Mouse (Mus musculus): ENCODE measurements around the gene Jph3. TPM values are rescaled to one million over a fixed set of nuclear protein-coding genes. Genes with fewer than 3 reads are reported as not detected.
A peak's percentile ranks its signal among the peaks of the same experiment; 100 is the strongest.

Jph3 gene
- polyA plus RNA-seq, 1 experiment: not detected

DNA sequence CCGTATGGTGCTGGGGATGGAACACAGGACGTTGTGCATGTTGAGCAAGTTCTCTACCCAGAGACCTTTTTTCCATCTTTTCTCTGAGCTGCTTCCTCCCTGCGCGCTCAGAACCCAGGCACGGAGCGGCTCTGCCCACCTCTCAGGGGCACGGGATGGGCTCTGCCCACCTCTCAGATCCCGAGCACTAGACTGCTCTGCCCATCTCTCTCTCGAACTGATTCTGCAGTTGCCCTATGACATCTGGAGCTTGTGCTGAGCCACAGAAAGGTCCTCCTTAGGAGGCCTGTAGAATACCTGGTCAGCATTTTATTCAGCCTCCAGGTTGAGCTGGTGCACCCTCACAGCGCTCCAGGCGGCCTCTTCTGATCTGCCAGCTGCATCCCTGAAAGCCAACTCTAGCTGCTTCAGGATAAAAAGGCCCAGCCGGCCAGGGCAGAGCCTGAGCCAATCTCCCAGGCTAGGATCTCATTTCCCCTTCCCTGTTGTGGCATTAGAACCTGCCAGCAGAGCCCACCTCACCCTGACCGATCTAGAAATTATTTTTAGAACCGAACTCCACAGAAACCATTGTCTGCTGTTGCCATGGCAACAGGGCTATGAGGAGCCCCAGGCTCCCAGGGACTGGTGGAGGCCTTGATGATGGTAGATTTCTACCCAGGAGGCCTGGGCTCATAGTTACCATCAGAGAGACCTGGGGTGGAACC is 41.8 kb upstream of the Jph3 start:
- Histone ChIP-seq H3K4me2 (ENCODE audit: low read depth) (no peak overlapping the region), H3ac (ENCODE audit: control insufficient read depth, insufficient read length) (no peak overlapping the region), H3K79me2 (ENCODE audit: control insufficient read depth, insufficient read depth) (no peaks in the 10 kb centered on the region), H3K36me3 (ENCODE audit: control insufficient read depth, insufficient read depth) (no peaks in the 10 kb centered on the region), H3K27me3 (ENCODE audit: control insufficient read depth, insufficient read depth, insufficient read length) (no peaks in the 10 kb centered on the region), H3K4me3 (no peak overlapping the region)
- TF ChIP-seq TCF12 (IDR thresholded peaks at IDR 0.05; ENCODE audit: insufficient read depth, poor library complexity, severe bottlenecking): no peak
- TF ChIP-seq CEBPB (IDR thresholded peaks at IDR 0.05; ENCODE audit: insufficient read depth, poor library complexity, severe bottlenecking): no peak
- no peak for TF ChIP-seq TCF3 (IDR thresholded peaks at IDR 0.05; ENCODE audit: insufficient read length, low read depth)
- no peak for TF ChIP-seq MYOD1 (IDR thresholded peaks at IDR 0.05; ENCODE audit: control insufficient read depth in 1 of 3, insufficient read length in 2 of 3, low read depth in 2 of 3)
- TF ChIP-seq USF1 (IDR thresholded peaks at IDR 0.05; ENCODE audit: low read depth): no peak

DNA sequence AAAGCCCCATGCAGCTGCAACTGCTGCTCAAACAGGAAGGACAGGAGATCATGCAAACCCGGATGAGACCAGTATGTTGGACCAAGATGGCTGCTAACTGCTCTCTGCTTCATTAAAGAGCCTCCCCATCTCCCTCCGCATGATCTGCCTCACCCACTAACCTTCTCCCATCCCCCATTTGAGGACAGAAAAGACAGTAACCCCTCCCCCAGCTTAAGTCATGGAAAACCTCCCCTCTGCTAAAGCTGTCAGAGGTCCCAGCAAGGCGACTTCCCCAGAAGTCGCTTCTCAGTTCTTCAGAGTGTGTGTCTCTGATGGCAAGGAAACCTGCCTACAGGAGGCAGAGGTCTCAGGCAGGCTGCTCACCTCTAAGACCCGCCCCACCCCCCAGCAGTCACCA is 40.9 kb upstream of the Jph3 start:
- no peaks in the 10 kb centered on the region for H3K79me2 ChIP-seq (ENCODE audit: control insufficient read depth, insufficient read depth)
- H3K27me3 ChIP-seq (ENCODE audit: control insufficient read depth, insufficient read depth, insufficient read length): no peaks in the 10 kb centered on the region
- no peaks in the 10 kb centered on the region for H3K36me3 ChIP-seq (ENCODE audit: control insufficient read depth, insufficient read depth)
- H3K4me2 ChIP-seq (ENCODE audit: low read depth): no peak overlapping the region
- H3ac ChIP-seq (ENCODE audit: control insufficient read depth, insufficient read length): no peak overlapping the region
- H3K4me3 ChIP-seq: no peak overlapping the region
- no peak for TF ChIP-seq SRF (IDR thresholded peaks at IDR 0.05; ENCODE audit: control insufficient read depth, insufficient read length, low read depth)
- no peak for TF ChIP-seq MAX (IDR thresholded peaks at IDR 0.05; ENCODE audit: low read depth)
- TF ChIP-seq MYOG (IDR thresholded peaks at IDR 0.05; ENCODE audit: control insufficient read depth in 1 of 3, insufficient read depth in 1 of 3, insufficient read length in 2 of 3, low read depth in 2 of 3): no peak
- TF ChIP-seq USF1 (IDR thresholded peaks at IDR 0.05; ENCODE audit: low read depth): no peak
- TF ChIP-seq POLR2A (IDR thresholded peaks at IDR 0.05; ENCODE audit: insufficient read length, low read depth): no peak
- no peak for TF ChIP-seq E2F4 (IDR thresholded peaks at IDR 0.05; ENCODE audit: insufficient read depth)
- TF ChIP-seq REST (IDR thresholded peaks at IDR 0.05; ENCODE audit: insufficient read depth, insufficient read length): no peak
- no peak for TF ChIP-seq TCF3 (IDR thresholded peaks at IDR 0.05; ENCODE audit: insufficient read length, low read depth)
- no peak for TF ChIP-seq CEBPB (IDR thresholded peaks at IDR 0.05; ENCODE audit: insufficient read depth, poor library complexity, severe bottlenecking)
- no peak for TF ChIP-seq POLR2AphosphoS2 (IDR thresholded peaks at IDR 0.05; ENCODE audit: insufficient read length, low read depth)
- no peak for TF ChIP-seq MYOD1 (IDR thresholded peaks at IDR 0.05; ENCODE audit: control insufficient read depth in 1 of 3, insufficient read length in 2 of 3, low read depth in 2 of 3)
- no peak for TF ChIP-seq TCF12 (IDR thresholded peaks at IDR 0.05; ENCODE audit: insufficient read depth, poor library complexity, severe bottlenecking)

DNA sequence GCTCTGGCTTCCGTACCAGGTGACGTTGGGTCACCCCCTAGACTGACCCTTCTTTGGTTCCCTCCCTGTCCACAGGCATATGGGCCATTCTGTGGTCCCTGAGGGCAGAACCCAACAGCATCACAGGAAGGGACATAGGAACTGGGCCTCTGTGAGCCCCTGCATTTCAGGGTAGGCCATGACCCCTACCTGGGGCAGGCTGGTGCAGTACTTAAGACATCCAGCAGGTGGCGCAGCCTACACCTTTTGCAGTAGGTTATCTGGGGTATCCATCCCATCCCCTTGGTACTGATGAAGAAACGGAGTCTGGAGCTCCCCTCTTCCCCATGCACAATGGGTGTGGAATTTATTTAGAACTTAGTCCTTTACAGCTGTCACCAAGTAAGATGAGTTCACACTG is 35.0 kb upstream of the Jph3 start:
- no peak overlapping the region for H3K4me3 ChIP-seq
- TF ChIP-seq E2F4 (IDR thresholded peaks at IDR 0.05; ENCODE audit: insufficient read depth) (no peak), REST (IDR thresholded peaks at IDR 0.05; ENCODE audit: insufficient read depth, insufficient read length) (no peak), POLR2A (IDR thresholded peaks at IDR 0.05; ENCODE audit: insufficient read length, low read depth) (no peak)
- no peaks in the 10 kb centered on the region for H3K36me3 ChIP-seq (ENCODE audit: control insufficient read depth, insufficient read depth)
- H3K27me3 ChIP-seq (ENCODE audit: control insufficient read depth, insufficient read depth, insufficient read length): no peaks in the 10 kb centered on the region
- H3K79me2 ChIP-seq (ENCODE audit: control insufficient read depth, insufficient read depth): no peaks in the 10 kb centered on the region
- H3K4me2 ChIP-seq (ENCODE audit: low read depth): no peak overlapping the region
- no peak overlapping the region for H3ac ChIP-seq (ENCODE audit: control insufficient read depth, insufficient read length)

DNA sequence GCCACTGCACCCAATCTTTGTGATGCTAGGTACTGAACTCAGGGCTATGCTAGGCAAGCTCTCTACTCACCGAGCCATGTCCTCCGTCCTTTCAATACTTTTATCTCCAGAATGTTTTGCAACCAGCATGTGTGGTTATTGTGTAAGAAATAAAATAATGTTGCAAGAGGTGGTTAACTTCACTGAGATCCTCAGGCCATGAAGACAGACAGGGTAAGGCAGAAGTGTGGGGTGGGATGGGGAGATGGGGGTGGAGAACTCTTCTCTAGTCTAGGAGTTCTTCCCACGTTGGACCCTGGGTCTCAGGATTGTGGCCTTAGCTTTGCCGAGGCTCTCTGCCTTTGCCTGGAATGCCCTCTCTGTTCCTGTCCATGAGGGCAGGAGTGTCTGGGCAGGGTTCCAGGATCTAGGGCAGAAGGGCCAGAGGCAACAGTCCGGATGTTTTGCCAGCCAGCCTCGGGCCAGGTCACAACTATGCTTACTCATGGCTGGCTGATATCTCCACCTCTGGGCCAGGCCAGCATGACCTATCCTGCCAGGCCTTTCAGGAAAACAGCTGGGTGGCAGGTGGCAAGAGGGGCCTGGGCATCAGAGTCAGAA is 33.7 kb upstream of the Jph3 start:
- H3ac ChIP-seq (ENCODE audit: control insufficient read depth, insufficient read length): no peak overlapping the region
- H3K4me3 ChIP-seq: no peak overlapping the region
- no peaks in the 10 kb centered on the region for H3K79me2 ChIP-seq (ENCODE audit: control insufficient read depth, insufficient read depth)
- H3K4me2 ChIP-seq (ENCODE audit: low read depth): peak overlapping the region; percentile 29
- no peak for TF ChIP-seq MAX (IDR thresholded peaks at IDR 0.05; ENCODE audit: low read depth)
- TF ChIP-seq MYOD1 (IDR thresholded peaks at IDR 0.05; ENCODE audit: control insufficient read depth in 1 of 3, insufficient read length in 2 of 3, low read depth in 2 of 3): peak; percentile 8 to 63 (median 12)
- TF ChIP-seq REST (IDR thresholded peaks at IDR 0.05; ENCODE audit: insufficient read depth, insufficient read length): no peak
- TF ChIP-seq CEBPB (IDR thresholded peaks at IDR 0.05; ENCODE audit: insufficient read depth, poor library complexity, severe bottlenecking): peak; percentile 90
- TF ChIP-seq MYOG (IDR thresholded peaks at IDR 0.05; ENCODE audit: control insufficient read depth in 1 of 3, insufficient read depth in 1 of 3, insufficient read length in 2 of 3, low read depth in 2 of 3): peak in 1 of 3 experiments; percentile 34
- H3K27me3 ChIP-seq (ENCODE audit: control insufficient read depth, insufficient read depth, insufficient read length): no peaks in the 10 kb centered on the region
- H3K36me3 ChIP-seq (ENCODE audit: control insufficient read depth, insufficient read depth): no peaks in the 10 kb centered on the region

DNA sequence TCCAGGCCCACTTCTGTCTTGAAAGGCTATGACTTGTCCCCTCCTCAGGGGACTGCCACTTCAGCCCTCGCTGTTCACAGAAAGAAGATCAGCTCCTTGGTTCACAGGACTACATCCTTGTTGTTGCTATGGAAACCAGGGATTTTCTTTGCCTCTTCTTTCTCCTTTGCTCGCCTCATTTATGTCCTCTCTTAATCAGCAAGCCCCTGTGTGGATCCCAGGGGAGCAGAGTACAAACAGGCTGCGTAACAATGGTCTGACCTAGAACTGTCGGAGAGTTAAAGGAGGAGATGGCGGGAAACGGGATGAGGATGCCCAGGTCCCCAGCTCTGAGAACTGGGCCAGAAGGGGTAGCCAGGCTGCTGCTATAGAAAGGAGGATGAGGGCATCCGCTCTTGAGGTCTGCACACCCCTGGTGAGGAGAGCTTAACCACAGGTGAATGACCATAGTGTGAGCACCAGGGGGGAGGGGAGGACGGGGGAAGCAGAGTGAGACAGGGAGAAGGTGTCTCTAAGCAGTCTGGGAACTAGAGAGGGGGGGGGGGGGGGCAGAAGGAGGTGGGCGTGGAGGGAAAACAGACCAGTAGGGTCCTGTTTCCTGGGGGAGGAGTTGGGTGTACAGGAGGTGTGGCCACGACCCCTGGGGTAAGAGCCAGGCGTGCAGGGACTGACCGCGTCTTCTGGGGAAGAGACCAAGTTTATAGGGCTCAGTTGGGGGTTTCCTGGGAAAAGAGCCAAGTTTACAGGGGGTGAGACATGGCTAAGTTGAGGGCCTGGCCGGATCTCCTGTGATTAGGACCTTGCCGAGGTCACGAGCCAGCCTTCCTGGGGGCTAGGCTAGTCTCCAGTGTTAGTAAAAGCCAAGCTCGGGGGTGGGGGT is 31.4 kb upstream of the Jph3 start:
- H3K4me3 ChIP-seq: no peak overlapping the region
- H3ac ChIP-seq (ENCODE audit: control insufficient read depth, insufficient read length): no peak overlapping the region
- no peak for TF ChIP-seq USF1 (IDR thresholded peaks at IDR 0.05; ENCODE audit: low read depth)
- no peak for TF ChIP-seq CEBPB (IDR thresholded peaks at IDR 0.05; ENCODE audit: insufficient read depth, poor library complexity, severe bottlenecking)
- TF ChIP-seq MAX (IDR thresholded peaks at IDR 0.05; ENCODE audit: low read depth): no peak
- no peak for TF ChIP-seq SRF (IDR thresholded peaks at IDR 0.05; ENCODE audit: control insufficient read depth, insufficient read length, low read depth)
- TF ChIP-seq MYOG (IDR thresholded peaks at IDR 0.05; ENCODE audit: control insufficient read depth in 1 of 3, insufficient read depth in 1 of 3, insufficient read length in 2 of 3, low read depth in 2 of 3): no peak
- no peak for TF ChIP-seq POLR2A (IDR thresholded peaks at IDR 0.05; ENCODE audit: insufficient read length, low read depth)
- no peak for TF ChIP-seq TCF3 (IDR thresholded peaks at IDR 0.05; ENCODE audit: insufficient read length, low read depth)
- TF ChIP-seq REST (IDR thresholded peaks at IDR 0.05; ENCODE audit: insufficient read depth, insufficient read length): no peak
- no peak for TF ChIP-seq POLR2AphosphoS2 (IDR thresholded peaks at IDR 0.05; ENCODE audit: insufficient read length, low read depth)
- no peak for TF ChIP-seq TCF12 (IDR thresholded peaks at IDR 0.05; ENCODE audit: insufficient read depth, poor library complexity, severe bottlenecking)
- TF ChIP-seq E2F4 (IDR thresholded peaks at IDR 0.05; ENCODE audit: insufficient read depth): no peak
- TF ChIP-seq MYOD1 (IDR thresholded peaks at IDR 0.05; ENCODE audit: control insufficient read depth in 1 of 3, insufficient read length in 2 of 3, low read depth in 2 of 3): no peak
- H3K4me2 ChIP-seq (ENCODE audit: low read depth): no peak overlapping the region
- no peaks in the 10 kb centered on the region for H3K36me3 ChIP-seq (ENCODE audit: control insufficient read depth, insufficient read depth)
- H3K27me3 ChIP-seq (ENCODE audit: control insufficient read depth, insufficient read depth, insufficient read length): no peaks in the 10 kb centered on the region
- no peaks in the 10 kb centered on the region for H3K79me2 ChIP-seq (ENCODE audit: control insufficient read depth, insufficient read depth)
